Mouse (Mus musculus): ENCODE results near the gene Selenoh. TPM values are rescaled to one million over a fixed set of nuclear protein-coding genes. Genes with fewer than 3 reads are reported as not detected.

Gene Selenoh
- polyA plus RNA-seq, 1 experiment from 2014 or later: 203 TPM

- H3K4me3 ChIP-seq (replicated peaks; ENCODE audit: low read length): no peak overlapping the region
- no peak overlapping the region for H3K9ac ChIP-seq (ENCODE audit: low read length)
- H3K27ac ChIP-seq (ENCODE audit: low read length): no peak overlapping the region
- H3K27me3 ChIP-seq (ENCODE audit: control insufficient read depth, insufficient read depth, low read length): no peaks in the 10 kb centered on the region
- no peaks in the 10 kb centered on the region for H3K36me3 ChIP-seq (ENCODE audit: control insufficient read depth, insufficient read depth, low read length)
- no peaks in the 10 kb centered on the region for H3K9me3 ChIP-seq (replicated peaks; ENCODE audit: control insufficient read depth, low read length)
- 70% methylated on average over 1 of the region's 1 CpGs for WGBS
- H3K4me1 ChIP-seq (ENCODE audit: control insufficient read depth, insufficient read depth, low read length): peaks cover 4% of the 10 kb centered on the region; the same call in 1 of the 2 replicates
- no peak overlapping the region for H3K4me2 ChIP-seq (ENCODE audit: low read depth, low read length)
- ATAC-seq (ENCODE audit: insufficient read depth, low FRiP score): no peak
Measured at GRCm38 (mm10) chr2:84655864-84656263, 14.7 kb downstream of the Selenoh start.

- Histone ChIP-seq H3K4me3 (replicated peaks; ENCODE audit: low read length) (no peak overlapping the region), H3K9ac (ENCODE audit: low read length) (no peak overlapping the region), H3K27ac (ENCODE audit: low read length) (no peak overlapping the region), H3K9me3 (replicated peaks; ENCODE audit: control insufficient read depth, low read length) (no peaks in the 10 kb centered on the region), H3K27me3 (ENCODE audit: control insufficient read depth, insufficient read depth, low read length) (no peaks in the 10 kb centered on the region), H3K36me3 (ENCODE audit: control insufficient read depth, insufficient read depth, low read length) (no peaks in the 10 kb centered on the region), H3K4me2 (ENCODE audit: low read depth, low read length) (no peak overlapping the region), H3K4me1 (ENCODE audit: control insufficient read depth, insufficient read depth, low read length) (peaks cover 4% of the 10 kb centered on the region)
- no peak for ATAC-seq (ENCODE audit: insufficient read depth, low FRiP score)
Measured at GRCm38 (mm10) chr2:84653354-84653753, 17.2 kb downstream of the Selenoh start.

DNA sequence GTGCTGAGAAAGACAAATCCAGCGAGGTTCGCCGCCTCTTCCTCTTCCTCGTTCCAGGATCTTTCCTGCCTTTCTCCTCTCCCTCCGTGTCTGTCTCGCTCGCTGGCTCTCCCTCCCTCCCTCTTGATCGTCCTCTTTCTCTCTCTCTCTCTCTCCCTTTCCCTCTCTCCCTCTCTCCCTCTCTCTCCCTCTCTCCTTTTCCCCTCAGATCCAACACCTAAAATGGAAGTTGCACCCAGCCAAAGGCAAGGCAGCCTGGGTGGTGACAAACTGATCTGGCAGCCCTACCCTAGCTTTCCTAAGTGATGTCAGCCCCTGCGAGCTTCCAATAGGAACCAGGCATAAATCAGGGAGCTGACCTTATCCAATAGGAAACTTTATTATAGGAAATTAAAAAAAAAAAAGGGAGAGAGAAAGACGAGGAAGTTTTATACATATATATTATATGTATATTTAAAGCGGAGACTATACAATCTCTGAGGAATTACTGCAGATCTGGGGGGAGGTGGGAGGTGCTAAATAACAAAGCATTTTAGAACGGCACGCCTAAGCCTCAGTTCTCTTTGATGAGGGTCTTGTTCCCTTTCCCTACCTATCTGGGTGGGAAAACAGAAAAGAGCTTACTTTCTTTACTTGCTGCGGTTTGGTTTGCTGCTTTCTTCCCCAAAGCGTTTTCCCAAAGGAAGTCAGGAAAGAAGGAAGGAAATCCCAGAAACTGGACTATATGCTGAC, 19.9 kb downstream of the Selenoh start, which contains the start of gene Ctnnd1:
TSS of gene Ctnnd1 (minus strand) at position 302 of the 732 bp plus-strand sequence.
- peak within 1 kb of the TSS; percentile 72 for H3K4me2 ChIP-seq (ENCODE audit: low read depth, low read length)
- peak; percentile 99 for ATAC-seq (ENCODE audit: insufficient read depth, low FRiP score)
- no peaks in the 10 kb centered on the region for H3K9me3 ChIP-seq (replicated peaks; ENCODE audit: control insufficient read depth, low read length)
- peak within 1 kb of the TSS; percentile 90 for H3K9ac ChIP-seq (ENCODE audit: low read length)
- H3K4me1 ChIP-seq (ENCODE audit: control insufficient read depth, insufficient read depth, low read length): peaks cover 15% of the 10 kb centered on the region
- WGBS: 0% methylated on average over 15 of the region's 15 CpGs
- H3K4me3 ChIP-seq (replicated peaks; ENCODE audit: low read length): peak within 1 kb of the TSS; percentile 78
- no peaks in the 10 kb centered on the region for H3K36me3 ChIP-seq (ENCODE audit: control insufficient read depth, insufficient read depth, low read length)
- peak within 1 kb of the TSS; percentile 99 for H3K27ac ChIP-seq (ENCODE audit: low read length)
- H3K27me3 ChIP-seq (ENCODE audit: control insufficient read depth, insufficient read depth, low read length): no peaks in the 10 kb centered on the region

- Histone ChIP-seq H3K9me3 (replicated peaks; ENCODE audit: control insufficient read depth, low read length) (no peaks in the 10 kb centered on the region), H3K9ac (ENCODE audit: low read length) (peak overlapping the region; percentile 86), H3K27ac (ENCODE audit: low read length) (peak overlapping the region; percentile 93), H3K4me3 (replicated peaks; ENCODE audit: low read length) (peak overlapping the region; percentile 78), H3K4me1 (ENCODE audit: control insufficient read depth, insufficient read depth, low read length) (peaks cover 15% of the 10 kb centered on the region), H3K27me3 (ENCODE audit: control insufficient read depth, insufficient read depth, low read length) (no peaks in the 10 kb centered on the region), H3K4me2 (ENCODE audit: low read depth, low read length) (peak overlapping the region; percentile 72), H3K36me3 (ENCODE audit: control insufficient read depth, insufficient read depth, low read length) (no peaks in the 10 kb centered on the region)
- WGBS: 0% methylated on average over 10 of the region's 10 CpGs
- no peak for ATAC-seq (ENCODE audit: insufficient read depth, low FRiP score)
Measured at GRCm38 (mm10) chr2:84649674-84650073, 20.9 kb downstream of the Selenoh start.

- Histone ChIP-seq H3K27me3 (ENCODE audit: control insufficient read depth, insufficient read depth, low read length) (no peaks in the 10 kb centered on the region), H3K9me3 (replicated peaks; ENCODE audit: control insufficient read depth, low read length) (no peaks in the 10 kb centered on the region), H3K4me2 (ENCODE audit: low read depth, low read length) (peak overlapping the region; percentile 72), H3K9ac (ENCODE audit: low read length) (peak overlapping the region; percentile 76), H3K4me1 (ENCODE audit: control insufficient read depth, insufficient read depth, low read length) (peaks cover 21% of the 10 kb centered on the region), H3K4me3 (replicated peaks; ENCODE audit: low read length) (peak overlapping the region; percentile 54), H3K36me3 (ENCODE audit: control insufficient read depth, insufficient read depth, low read length) (no peaks in the 10 kb centered on the region), H3K27ac (ENCODE audit: low read length) (peak overlapping the region; percentile 42; the same call in 1 of the 2 replicates)
- 17% methylated on average over 6 of the region's 6 CpGs for WGBS
- no peak for ATAC-seq (ENCODE audit: insufficient read depth, low FRiP score)
Measured at GRCm38 (mm10) chr2:84648369-84648768, 22.2 kb downstream of the Selenoh start.

DNA sequence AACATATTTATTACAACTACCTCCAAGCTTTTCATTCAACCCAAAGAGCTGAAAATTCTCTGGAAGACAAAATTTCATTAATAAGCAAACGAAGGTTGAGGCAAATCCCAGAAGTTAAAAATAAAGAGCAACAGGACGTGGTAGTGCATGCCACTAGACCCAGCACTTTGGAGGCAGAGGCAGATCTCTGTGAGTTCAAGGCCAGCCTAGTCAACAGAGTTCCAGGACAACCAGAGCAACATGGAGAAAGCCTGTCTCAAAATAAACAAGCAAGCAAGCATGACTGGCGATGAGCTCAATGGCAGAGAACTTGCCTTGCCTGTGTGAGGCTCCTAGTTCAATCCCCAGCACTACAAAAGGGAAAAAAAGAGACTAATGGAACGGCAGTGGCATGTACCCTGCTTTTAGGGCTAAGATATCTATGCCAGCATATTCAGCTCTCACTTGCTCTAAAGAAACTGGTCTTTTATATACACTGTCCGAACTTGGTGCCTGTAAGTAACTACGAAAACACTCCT, 23.5 kb downstream of the Selenoh start:
- Histone ChIP-seq H3K9ac (ENCODE audit: low read length) (no peak overlapping the region), H3K9me3 (replicated peaks; ENCODE audit: control insufficient read depth, low read length) (no peaks in the 10 kb centered on the region), H3K4me2 (ENCODE audit: low read depth, low read length) (peak overlapping the region; percentile 72), H3K4me1 (ENCODE audit: control insufficient read depth, insufficient read depth, low read length) (peaks cover 30% of the 10 kb centered on the region), H3K36me3 (ENCODE audit: control insufficient read depth, insufficient read depth, low read length) (no peaks in the 10 kb centered on the region), H3K27me3 (ENCODE audit: control insufficient read depth, insufficient read depth, low read length) (no peaks in the 10 kb centered on the region), H3K27ac (ENCODE audit: low read length) (no peak overlapping the region), H3K4me3 (replicated peaks; ENCODE audit: low read length) (peak overlapping the region; percentile 54)
- WGBS: 90% methylated on average over 6 of the region's 6 CpGs
- ATAC-seq (ENCODE audit: insufficient read depth, low FRiP score): no peak

- no peaks in the 10 kb centered on the region for H3K36me3 ChIP-seq (ENCODE audit: control insufficient read depth, insufficient read depth, low read length)
- H3K4me1 ChIP-seq (ENCODE audit: control insufficient read depth, insufficient read depth, low read length): peaks cover 31% of the 10 kb centered on the region
- no peak for ATAC-seq (ENCODE audit: insufficient read depth, low FRiP score)
- no peak overlapping the region for H3K4me3 ChIP-seq (replicated peaks; ENCODE audit: low read length)
- no peak overlapping the region for H3K27ac ChIP-seq (ENCODE audit: low read length)
- peak overlapping the region; percentile 10; the same call in 1 of the 2 replicates for H3K4me2 ChIP-seq (ENCODE audit: low read depth, low read length)
- H3K9me3 ChIP-seq (replicated peaks; ENCODE audit: control insufficient read depth, low read length): no peaks in the 10 kb centered on the region
- no peaks in the 10 kb centered on the region for H3K27me3 ChIP-seq (ENCODE audit: control insufficient read depth, insufficient read depth, low read length)
- 67% methylated on average over 1 of the region's 1 CpGs for WGBS
- no peak overlapping the region for H3K9ac ChIP-seq (ENCODE audit: low read length)
Measured at GRCm38 (mm10) chr2:84646138-84646537, 24.4 kb downstream of the Selenoh start.

- H3K4me1 ChIP-seq (ENCODE audit: control insufficient read depth, insufficient read depth, low read length): peaks cover 56% of the 10 kb centered on the region
- H3K9me3 ChIP-seq (replicated peaks; ENCODE audit: control insufficient read depth, low read length): no peaks in the 10 kb centered on the region
- H3K27me3 ChIP-seq (ENCODE audit: control insufficient read depth, insufficient read depth, low read length): no peaks in the 10 kb centered on the region
- no peak for ATAC-seq (ENCODE audit: insufficient read depth, low FRiP score)
- H3K4me3 ChIP-seq (replicated peaks; ENCODE audit: low read length): no peak overlapping the region
- H3K27ac ChIP-seq (ENCODE audit: low read length): no peak overlapping the region
- H3K4me2 ChIP-seq (ENCODE audit: low read depth, low read length): no peak overlapping the region
- H3K36me3 ChIP-seq (ENCODE audit: control insufficient read depth, insufficient read depth, low read length): no peaks in the 10 kb centered on the region
- H3K9ac ChIP-seq (ENCODE audit: low read length): no peak overlapping the region
Measured at GRCm38 (mm10) chr2:84640833-84641232, 29.7 kb downstream of the Selenoh start.

DNA sequence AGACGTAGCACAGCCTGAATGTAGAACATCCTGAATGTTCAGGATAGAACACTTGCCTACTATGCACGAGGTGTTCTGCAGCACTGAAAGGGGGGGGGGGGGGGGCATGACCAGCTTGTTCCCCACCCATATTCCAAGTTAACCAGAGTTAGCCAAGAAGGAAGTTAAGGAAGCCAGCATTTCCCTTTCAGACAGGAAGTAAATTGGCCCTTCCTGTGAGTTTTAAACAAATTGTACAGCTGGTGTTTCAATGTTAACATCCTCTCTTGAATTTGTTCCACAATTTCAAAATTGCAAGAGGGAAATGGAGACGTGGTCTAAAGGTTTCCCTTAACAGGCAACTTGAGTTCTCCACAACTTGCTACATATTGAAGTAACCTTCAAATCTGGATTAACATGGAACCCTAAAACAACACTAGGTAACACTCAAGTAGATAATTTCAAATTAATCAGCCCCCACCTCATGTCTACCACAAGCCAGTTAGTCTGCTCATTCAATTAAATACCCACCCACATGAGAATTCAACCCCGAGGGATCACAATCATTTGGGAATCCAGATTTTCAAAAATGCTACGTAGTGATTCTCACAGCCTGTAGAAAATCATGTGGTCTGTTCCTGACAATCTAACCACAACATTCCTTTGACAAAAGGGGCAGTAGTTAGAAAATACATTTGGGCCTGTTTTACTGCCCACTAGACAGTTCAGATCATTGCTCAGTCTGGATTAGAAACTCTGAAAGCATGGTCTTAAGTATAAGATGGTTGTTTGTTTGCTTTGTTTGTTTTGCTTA, 31.9 kb downstream of the Selenoh start:
- H3K4me1 ChIP-seq (ENCODE audit: control insufficient read depth, insufficient read depth, low read length): peaks cover 71% of the 10 kb centered on the region

More for the DNA sequence above, 31.9 kb downstream of the Selenoh start:
- Histone ChIP-seq H3K4me2 (ENCODE audit: low read depth, low read length) (peak overlapping the region; percentile 53), H3K4me3 (replicated peaks; ENCODE audit: low read length) (no peak overlapping the region), H3K27ac (ENCODE audit: low read length) (peak overlapping the region; percentile 96), H3K27me3 (ENCODE audit: control insufficient read depth, insufficient read depth, low read length) (no peaks in the 10 kb centered on the region), H3K36me3 (ENCODE audit: control insufficient read depth, insufficient read depth, low read length) (no peaks in the 10 kb centered on the region), H3K9me3 (replicated peaks; ENCODE audit: control insufficient read depth, low read length) (no peaks in the 10 kb centered on the region), H3K9ac (ENCODE audit: low read length) (0 out of 2 replicates have a peak overlapping the region, but pooled peaks have one; percentile 10)
- 28% methylated on average over 5 of the region's 5 CpGs for WGBS
- no peak for ATAC-seq (ENCODE audit: insufficient read depth, low FRiP score)
